Mouse (Mus musculus) embryo, embryonic 9.5 days (tissue): ENCODE measurements around the gene Col11a2.
"Not testable (repeated sequence)": the region's sequence is repeated elsewhere in the genome, so short reads cannot be mapped to it uniquely, and the experiment has no call there.

Source experiments
- DNase-seq: peaks from one replicate; pipeline ENCODE4 v3.0.0-alpha.2; 2017; ENCODE audit errors: extremely low spot score

Gene Col11a2

GRCm38 (mm10) chr17:34038878-34039561, at the start of gene Col11a2:
Gene Col11a2 (plus strand): TSS chr17:34039437.
- DNase-seq, result no peak

GRCm38 (mm10) chr17:33991788-33992664, 47.2 kb upstream of the Col11a2 start:
- peak; percentile 72 for DNase-seq

- no peak for DNase-seq
Measured at GRCm38 (mm10) chr17:33994959-33995358, 44.3 kb upstream of the Col11a2 start.

GRCm38 (mm10) chr17:33995651-33996050, 43.6 kb upstream of the Col11a2 start:
- DNase-seq, result no peak

- not testable (repeated sequence) for DNase-seq
Measured at GRCm38 (mm10) chr17:33997025-33997424, 42.2 kb upstream of the Col11a2 start.

- not testable (repeated sequence) for DNase-seq
Measured at GRCm38 (mm10) chr17:33998697-33999096, 40.5 kb upstream of the Col11a2 start.

GRCm38 (mm10) chr17:33999341-34000149, 39.7 kb upstream of the Col11a2 start:
- no peak for DNase-seq

- peak; percentile 68 for DNase-seq
Measured at GRCm38 (mm10) chr17:34000150-34000537, 39.1 kb upstream of the Col11a2 start, which contains the start of gene H2-K1. Gene H2-K1 (minus strand): TSS chr17:34000347.

GRCm38 (mm10) chr17:34000796-34001195, 38.4 kb upstream of the Col11a2 start:
- not testable (repeated sequence) for DNase-seq

- DNase-seq, result peak; percentile 62
Measured at GRCm38 (mm10) chr17:34003426-34003825, 35.8 kb upstream of the Col11a2 start.

GRCm38 (mm10) chr17:34006570-34006969, 32.7 kb upstream of the Col11a2 start:
- no peak for DNase-seq

- no peak for DNase-seq
Measured at GRCm38 (mm10) chr17:34010156-34010555, 29.1 kb upstream of the Col11a2 start.

GRCm38 (mm10) chr17:34013436-34013835, 25.8 kb upstream of the Col11a2 start:
- DNase-seq, result no peak

- DNase-seq, result no peak
Measured at GRCm38 (mm10) chr17:34021539-34022413, 17.5 kb upstream of the Col11a2 start.

GRCm38 (mm10) chr17:34022414-34022783, 16.8 kb upstream of the Col11a2 start:
- DNase-seq, result no peak

GRCm38 (mm10) chr17:34022987-34023386, 16.2 kb upstream of the Col11a2 start:
- no peak for DNase-seq

- no peak for DNase-seq
Measured at GRCm38 (mm10) chr17:34023678-34024077, 15.6 kb upstream of the Col11a2 start.

- peak; percentile 94 for DNase-seq
Measured at GRCm38 (mm10) chr17:34024317-34024821, 14.9 kb upstream of the Col11a2 start, which contains the start of gene Ring1. Gene Ring1 (minus strand): TSS chr17:34024680.

GRCm38 (mm10) chr17:34024861-34025755, 14.1 kb upstream of the Col11a2 start:
- DNase-seq, result peak; percentile 57

- peak; percentile 92 for DNase-seq
Measured at GRCm38 (mm10) chr17:34025756-34026151, 13.5 kb upstream of the Col11a2 start.
